Mouse (Mus musculus) neural tube, embryonic 13.5 days (tissue): ENCODE results near the gene Eif2b2. TPM values are rescaled to one million over a fixed set of nuclear protein-coding genes. Genes with fewer than 3 reads are reported as not detected.

Experiments used
- ATAC-seq: fragments of 200-750 bp; cut with Nextera tagmentation; 2 replicates; pipeline ENCODE4 v1.8.0; 2017; ENCODE audit warnings: low read depth, mild to moderate bottlenecking, moderate TSS enrichment, moderate library complexity
- H3K27ac ChIP-seq: fragments of 300-500 bp; sonication (generic); replicated peaks from 2 replicates; pipeline ENCODE4 v1.5.1; 2015; ENCODE audit warnings: moderate library complexity, mild to moderate bottlenecking, inconsistent platforms
- H3K27me3 ChIP-seq: fragments of 300-500 bp; sonication (generic); 2 replicates; pipeline ENCODE4 v1.6.1; 2015; ENCODE audit warnings: mild to moderate bottlenecking, inconsistent platforms
- H3K36me3 ChIP-seq: fragments of 300-500 bp; sonication (generic); 2 replicates; pipeline ENCODE4 v1.6.1; 2015; ENCODE audit warnings: mild to moderate bottlenecking, inconsistent platforms
- H3K4me1 ChIP-seq: fragments of 300-500 bp; sonication (generic); replicated peaks from 2 replicates; pipeline ENCODE4 v1.6.1; 2015; ENCODE audit warnings: inconsistent platforms
- H3K4me2 ChIP-seq: fragments of 300-500 bp; sonication (generic); 2 replicates; pipeline ENCODE4 v1.6.1; 2015; ENCODE audit warnings: inconsistent platforms, mild to moderate bottlenecking, moderate library complexity
- H3K4me3 ChIP-seq: fragments of 300-500 bp; sonication (generic); 2 replicates; pipeline ENCODE4 v1.5.1; 2015; ENCODE audit warnings: mild to moderate bottlenecking, inconsistent platforms
- H3K9ac ChIP-seq: fragments of 300-500 bp; sonication (generic); 2 replicates; pipeline ENCODE4 v1.6.1; 2015; ENCODE audit warnings: moderate library complexity, mild to moderate bottlenecking, inconsistent platforms
- H3K9me3 ChIP-seq: fragments of 300-500 bp; sonication (generic); 2 replicates; pipeline ENCODE4 v1.6.1; 2016; ENCODE audit warnings: inconsistent platforms
- WGBS: fragments of 180-500 bp; shearing (Covaris S2); methylation state at CpG from one replicate; pipeline ENCODE4 v1.1.7; 2015; 5-methylcytosine and 5-hydroxymethylcytosine counted together
- polyA plus RNA-seq: library from polyadenylated mRNA; unstranded; fragments of >200 nt; fragmentation: Nextera tagmentation; extraction: Ambion mirVana; gene quantifications from 2 replicates; pipeline ENCODE4 v1.2.1, GENCODE M21; 2015

Gene Eif2b2
- polyA plus RNA-seq, 1 experiment from 2014 or later, result 85.5 TPM

DNA sequence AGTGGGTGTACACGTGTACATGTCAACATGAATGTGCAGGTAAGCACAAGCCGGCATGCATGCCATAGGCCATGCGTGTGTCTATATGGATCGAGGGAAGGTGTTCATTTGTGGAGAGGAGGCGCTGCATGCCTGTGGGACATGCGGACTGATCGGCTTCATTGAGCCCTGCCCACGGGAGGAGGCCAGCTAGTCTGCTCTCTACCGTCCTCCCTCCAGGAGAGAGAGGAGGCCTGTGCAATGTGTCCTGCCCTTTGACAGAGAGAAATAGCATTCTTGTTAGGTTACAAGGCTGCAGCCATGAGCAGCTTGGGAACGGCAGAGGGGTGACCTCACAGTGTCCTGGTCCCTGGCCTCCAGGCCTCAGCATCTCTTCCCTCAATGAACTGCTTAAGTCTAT, 23.1 kb upstream of the Eif2b2 start:
- Histone ChIP-seq H3K27ac (no peak overlapping the region), H3K36me3 (no peaks in the 10 kb centered on the region), H3K4me3 (no peak overlapping the region), H3K4me2 (no peak overlapping the region), H3K9me3 (no peaks in the 10 kb centered on the region), H3K9ac (no peak overlapping the region), H3K27me3 (no peaks in the 10 kb centered on the region), H3K4me1 (peaks cover 40% of the 10 kb centered on the region)
- 84% methylated on average over 10 of the region's 10 CpGs for WGBS
- no peak for ATAC-seq

DNA sequence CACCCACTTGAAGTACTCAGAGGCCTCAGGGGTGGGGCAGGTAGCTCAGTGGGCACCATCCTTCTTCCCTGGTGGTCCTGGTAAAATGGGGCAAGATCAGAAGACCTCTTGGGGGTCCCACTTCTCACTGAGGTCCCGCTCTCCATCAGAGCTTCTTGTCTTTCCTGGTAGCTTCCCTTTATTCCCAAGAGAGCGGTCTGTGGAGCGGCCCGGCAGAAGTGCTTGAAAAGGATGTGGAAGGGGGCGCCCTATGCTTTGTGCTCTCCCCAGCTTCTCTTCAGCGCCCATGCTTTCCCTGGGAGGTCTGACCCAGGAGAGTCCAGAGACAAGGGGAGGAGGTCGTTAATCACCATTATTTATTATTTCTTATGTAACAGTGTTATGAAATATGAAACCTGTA, 21.9 kb upstream of the Eif2b2 start:
- Histone ChIP-seq H3K4me3 (no peak overlapping the region), H3K36me3 (no peaks in the 10 kb centered on the region), H3K4me1 (peaks cover 48% of the 10 kb centered on the region), H3K27ac (0 out of 2 replicates have a peak overlapping the region, but pooled peaks have one; percentile 23), H3K9me3 (no peaks in the 10 kb centered on the region), H3K4me2 (no peak overlapping the region), H3K9ac (no peak overlapping the region), H3K27me3 (no peaks in the 10 kb centered on the region)
- ATAC-seq, result no peak
- WGBS, result 77% methylated on average over 7 of the region's 7 CpGs

DNA sequence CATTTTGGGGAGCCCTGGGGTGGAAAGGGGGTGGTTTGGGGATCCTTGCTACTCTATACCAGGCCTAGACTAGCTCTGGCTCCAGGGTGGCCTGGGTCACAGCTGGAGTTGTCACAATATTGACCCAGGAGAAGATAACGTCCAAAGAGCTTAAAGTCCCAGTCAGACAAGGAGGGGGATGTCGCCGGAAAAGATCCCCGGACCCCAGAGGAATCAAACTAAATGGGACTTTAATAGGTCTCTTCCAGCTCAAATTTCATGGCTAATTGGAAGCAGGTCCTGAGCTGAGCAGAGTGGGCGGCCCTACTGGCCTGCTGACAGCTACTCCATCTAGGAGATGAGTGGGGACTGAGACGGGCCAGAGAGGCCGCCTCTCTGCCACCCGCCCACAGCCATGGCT, 21.3 kb upstream of the Eif2b2 start:
- WGBS, result 41% methylated on average over 8 of the region's 8 CpGs
- no peak for ATAC-seq
- Histone ChIP-seq H3K27me3 (no peaks in the 10 kb centered on the region), H3K27ac (no peak overlapping the region), H3K4me3 (no peak overlapping the region), H3K36me3 (no peaks in the 10 kb centered on the region), H3K9me3 (no peaks in the 10 kb centered on the region), H3K4me2 (no peak overlapping the region), H3K9ac (no peak overlapping the region), H3K4me1 (peaks cover 42% of the 10 kb centered on the region)

DNA sequence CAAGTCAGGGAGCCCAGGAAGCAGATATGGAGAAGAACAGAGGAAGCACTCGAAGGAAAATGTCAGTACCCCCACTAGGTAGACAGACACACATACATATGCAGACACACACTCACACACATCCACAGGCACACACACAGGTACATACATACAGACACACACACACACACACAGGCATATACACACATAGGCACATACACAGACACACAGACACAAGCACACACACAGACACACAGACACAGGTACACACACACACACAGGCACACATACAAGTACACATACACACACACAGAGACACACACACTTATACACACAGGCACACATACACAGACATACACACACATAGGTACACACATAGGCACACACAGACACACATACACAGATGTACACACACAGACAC, 19.3 kb upstream of the Eif2b2 start:
- 89% methylated on average over 1 of the region's 1 CpGs for WGBS
- Histone ChIP-seq H3K4me3 (no peak overlapping the region), H3K36me3 (no peaks in the 10 kb centered on the region), H3K27ac (no peak overlapping the region), H3K9ac (no peak overlapping the region), H3K4me1 (peaks cover 27% of the 10 kb centered on the region), H3K4me2 (no peak overlapping the region), H3K27me3 (no peaks in the 10 kb centered on the region), H3K9me3 (no peaks in the 10 kb centered on the region)
- no peak for ATAC-seq

DNA sequence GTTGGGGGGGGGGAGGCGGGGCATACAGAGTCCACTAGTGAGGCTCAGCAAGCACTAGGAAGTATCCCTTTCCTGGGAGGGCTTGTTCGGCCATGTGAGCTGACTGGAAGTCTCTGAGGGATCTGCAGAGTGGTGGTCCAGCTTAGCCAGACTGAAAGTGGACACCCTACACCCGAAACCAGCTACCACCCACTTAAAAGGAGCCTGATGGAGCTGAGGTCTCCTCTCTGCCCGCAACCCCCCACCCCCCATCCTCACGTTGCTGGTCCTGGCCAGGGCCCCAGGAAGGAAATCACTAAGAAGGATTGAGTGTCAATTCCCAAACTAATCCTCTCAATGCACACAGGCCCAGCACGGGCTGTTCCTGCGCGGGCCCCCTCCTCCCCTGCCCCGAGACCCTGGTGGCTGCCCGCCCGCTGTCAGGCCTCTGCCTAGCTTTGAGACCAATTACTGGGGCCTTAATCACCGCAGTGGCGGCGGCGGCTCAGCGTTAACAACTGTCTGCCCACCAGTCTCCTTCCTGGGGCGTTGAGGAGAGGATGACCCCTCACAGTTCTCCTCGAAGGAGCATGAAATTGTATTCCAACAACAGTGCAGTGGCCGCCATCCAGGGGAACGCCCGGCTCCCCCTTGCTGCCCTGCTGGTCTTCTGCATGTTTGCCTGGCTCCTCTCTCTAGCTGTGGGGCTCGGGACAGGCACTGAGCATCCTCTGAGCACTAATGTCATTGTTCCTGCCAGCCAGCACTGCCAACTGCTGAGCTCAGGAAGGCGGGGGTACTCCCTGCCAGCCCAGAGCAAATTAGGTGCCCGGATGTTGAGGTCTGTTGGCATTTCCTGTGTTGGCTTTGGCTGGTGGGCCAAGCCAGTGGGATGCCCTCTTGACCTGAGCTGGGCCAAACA, 18.1 kb upstream of the Eif2b2 start:
- WGBS, result 19% methylated on average over 24 of the region's 24 CpGs
- Histone ChIP-seq H3K4me3 (no peak overlapping the region), H3K9ac (peak overlapping the region; percentile 47), H3K36me3 (no peaks in the 10 kb centered on the region), H3K4me2 (peak overlapping the region; percentile 25; the same call in 1 of the 2 replicates), H3K9me3 (no peaks in the 10 kb centered on the region), H3K27me3 (no peaks in the 10 kb centered on the region), H3K4me1 (peaks cover 25% of the 10 kb centered on the region), H3K27ac (peak overlapping the region; percentile 76)
- ATAC-seq, result peak; percentile 38; the same call in 1 of the 2 replicates

DNA sequence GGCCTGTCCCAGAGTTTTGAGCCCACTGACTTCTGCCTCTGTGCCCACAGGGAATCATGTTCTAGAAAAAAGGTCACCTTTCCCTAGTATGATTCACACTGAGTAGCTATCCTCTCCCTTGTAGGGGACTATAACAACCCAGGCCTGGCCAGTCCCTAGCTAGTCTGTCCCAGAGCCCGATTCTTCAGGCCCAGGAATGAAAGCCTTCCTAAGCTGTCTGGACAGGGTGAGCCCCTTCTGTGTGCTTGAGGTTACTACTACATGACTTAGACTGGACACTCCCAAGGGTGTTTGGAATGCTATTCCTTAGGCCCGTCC, 17.5 kb upstream of the Eif2b2 start:
- Histone ChIP-seq H3K27ac (peak overlapping the region; percentile 76), H3K9ac (peak overlapping the region; percentile 47; the same call in 1 of the 2 replicates)

DNA sequence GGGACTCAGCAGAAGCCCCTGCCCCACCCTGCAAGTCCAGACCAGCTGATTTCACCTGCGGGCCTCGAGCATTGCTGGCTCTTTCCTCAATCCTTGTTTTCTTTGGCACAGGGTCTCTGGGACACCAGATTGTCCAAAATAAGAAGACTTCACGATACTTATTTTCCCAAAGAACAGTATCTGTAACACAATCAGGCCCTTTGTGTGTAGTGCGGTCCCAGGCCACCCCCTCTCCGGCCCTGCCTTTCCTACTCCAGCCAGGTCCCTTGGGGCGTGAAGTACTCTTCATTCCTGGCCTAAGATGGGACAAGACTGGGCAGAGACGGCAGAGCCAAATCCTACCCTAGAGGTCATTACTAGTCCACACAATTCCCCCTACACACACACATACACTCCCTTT, 17.1 kb upstream of the Eif2b2 start:
- WGBS, result 82% methylated on average over 7 of the region's 7 CpGs
- Histone ChIP-seq H3K4me3 (no peak overlapping the region), H3K27ac (no peak overlapping the region), H3K4me2 (no peak overlapping the region), H3K27me3 (no peaks in the 10 kb centered on the region), H3K9ac (no peak overlapping the region), H3K9me3 (no peaks in the 10 kb centered on the region), H3K4me1 (peaks cover 25% of the 10 kb centered on the region), H3K36me3 (no peaks in the 10 kb centered on the region)
- ATAC-seq, result no peak

More for the DNA sequence above, 17.5 kb upstream of the Eif2b2 start:
- Histone ChIP-seq H3K36me3 (no peaks in the 10 kb centered on the region), H3K4me1 (peaks cover 25% of the 10 kb centered on the region), H3K27me3 (no peaks in the 10 kb centered on the region), H3K9me3 (no peaks in the 10 kb centered on the region), H3K4me3 (no peak overlapping the region), H3K4me2 (no peak overlapping the region)
- 73% methylated on average over 2 of the region's 2 CpGs for WGBS
- no peak for ATAC-seq

DNA sequence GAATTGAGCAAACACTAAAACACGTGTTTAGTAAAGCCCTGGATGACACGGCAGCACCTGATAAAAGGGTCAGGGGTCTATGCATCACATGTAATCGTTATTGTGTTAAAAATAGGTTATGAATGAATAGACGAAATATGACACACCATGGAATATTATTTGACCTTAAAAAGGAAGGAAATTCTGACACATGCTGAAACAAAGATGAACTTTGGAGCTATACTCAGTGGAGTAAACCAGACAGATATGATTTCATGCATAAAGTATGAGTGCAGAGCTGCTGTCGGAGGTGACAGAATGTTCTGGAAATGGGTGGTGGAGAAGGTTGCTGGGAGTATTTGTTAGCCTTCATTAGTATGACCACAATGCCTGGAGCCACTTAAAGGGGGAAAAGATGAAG, 15.6 kb upstream of the Eif2b2 start:
- WGBS, result 82% methylated on average over 5 of the region's 5 CpGs
- peaks cover 19% of the 10 kb centered on the region for H3K4me1 ChIP-seq
- no peaks in the 10 kb centered on the region for H3K36me3 ChIP-seq
- H3K4me3 ChIP-seq, result no peak overlapping the region
- H3K9me3 ChIP-seq, result no peaks in the 10 kb centered on the region
- no peak for ATAC-seq
- no peak overlapping the region for H3K27ac ChIP-seq
- no peak overlapping the region for H3K4me2 ChIP-seq
- H3K27me3 ChIP-seq, result no peaks in the 10 kb centered on the region
- no peak overlapping the region for H3K9ac ChIP-seq

DNA sequence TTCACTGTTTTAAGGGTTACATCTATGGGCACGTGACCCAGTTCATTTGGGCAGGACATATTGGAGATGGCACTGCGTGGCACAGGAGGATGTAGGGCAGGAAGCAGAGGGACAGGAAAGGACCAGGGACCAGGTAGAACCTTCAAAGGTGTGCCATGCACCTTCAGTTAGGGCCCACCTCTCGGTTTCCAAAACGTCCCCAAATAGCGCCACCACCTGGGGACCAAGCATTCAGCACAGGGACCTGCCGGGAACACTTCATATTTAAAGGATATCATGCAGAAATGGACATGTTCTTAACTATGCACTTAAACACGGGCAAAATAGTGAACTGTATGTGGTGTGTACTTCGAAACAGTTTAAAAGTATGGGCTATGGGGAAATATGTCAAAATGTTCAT, 15.2 kb upstream of the Eif2b2 start:
- no peaks in the 10 kb centered on the region for H3K36me3 ChIP-seq
- WGBS, result 57% methylated on average over 8 of the region's 8 CpGs
- H3K27ac ChIP-seq, result no peak overlapping the region
- no peak overlapping the region for H3K4me2 ChIP-seq
- H3K27me3 ChIP-seq, result no peaks in the 10 kb centered on the region
- H3K9me3 ChIP-seq, result no peaks in the 10 kb centered on the region
- H3K4me1 ChIP-seq, result peaks cover 19% of the 10 kb centered on the region
- ATAC-seq, result no peak
- H3K4me3 ChIP-seq, result no peak overlapping the region
- H3K9ac ChIP-seq, result no peak overlapping the region

DNA sequence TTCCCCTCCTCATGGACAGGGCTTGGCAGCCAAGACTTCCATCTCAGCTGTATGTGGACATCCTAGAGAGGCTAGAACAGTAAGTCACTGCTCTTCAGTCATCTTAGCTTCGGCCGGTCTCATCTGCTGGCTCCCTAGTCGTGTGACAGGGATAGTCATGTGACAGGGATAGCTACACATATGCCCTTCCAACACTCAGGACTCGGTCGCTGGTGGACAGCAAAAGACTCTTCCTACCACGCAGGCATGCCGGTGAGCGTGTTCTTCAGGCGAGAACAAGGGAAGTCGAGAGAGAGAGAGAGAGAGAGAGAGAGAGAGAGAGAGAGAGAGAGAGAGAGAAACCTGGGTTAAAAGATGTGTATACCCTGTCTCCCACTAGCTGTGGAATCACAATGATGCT, 13.9 kb upstream of the Eif2b2 start:
- no peak for ATAC-seq
- H3K27ac ChIP-seq, result no peak overlapping the region
- peaks cover 19% of the 10 kb centered on the region for H3K4me1 ChIP-seq
- H3K9ac ChIP-seq, result no peak overlapping the region
- 85% methylated on average over 10 of the region's 10 CpGs for WGBS
- no peaks in the 10 kb centered on the region for H3K36me3 ChIP-seq
- H3K4me3 ChIP-seq, result no peak overlapping the region
- H3K4me2 ChIP-seq, result no peak overlapping the region
- no peaks in the 10 kb centered on the region for H3K9me3 ChIP-seq
- H3K27me3 ChIP-seq, result no peaks in the 10 kb centered on the region

DNA sequence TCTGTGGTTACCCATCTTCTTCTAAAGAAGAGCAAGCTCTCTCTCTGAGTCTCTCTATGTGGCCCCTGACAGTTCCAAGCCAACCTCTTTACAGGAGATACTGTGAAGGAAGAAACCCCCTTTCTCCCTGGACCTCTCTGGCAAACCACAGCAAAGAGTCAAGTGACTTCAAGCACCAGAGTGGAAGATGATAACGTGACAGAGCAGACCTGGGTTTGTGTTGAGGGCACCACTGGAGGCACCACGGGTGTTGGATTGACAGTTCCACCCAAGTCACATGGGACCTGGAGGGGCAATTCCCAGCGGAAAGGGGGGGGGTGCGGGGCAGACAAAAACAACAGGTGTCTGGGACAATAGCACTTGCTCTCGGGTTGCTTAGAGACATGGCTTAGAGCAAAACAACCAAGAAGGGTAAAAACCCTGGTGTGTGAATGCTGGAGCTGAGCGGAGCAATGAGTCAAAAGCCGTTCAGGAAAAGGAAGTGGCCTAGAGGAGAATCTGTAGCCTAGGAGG, 10.5 kb upstream of the Eif2b2 start:
- no peaks in the 10 kb centered on the region for H3K4me1 ChIP-seq
- no peak overlapping the region for H3K4me3 ChIP-seq
- no peak overlapping the region for H3K9ac ChIP-seq
- 41% methylated on average over 7 of the region's 7 CpGs for WGBS
- no peaks in the 10 kb centered on the region for H3K36me3 ChIP-seq
- ATAC-seq, result no peak
- no peak overlapping the region for H3K27ac ChIP-seq
- no peaks in the 10 kb centered on the region for H3K9me3 ChIP-seq
- H3K4me2 ChIP-seq, result no peak overlapping the region
- H3K27me3 ChIP-seq, result no peaks in the 10 kb centered on the region

DNA sequence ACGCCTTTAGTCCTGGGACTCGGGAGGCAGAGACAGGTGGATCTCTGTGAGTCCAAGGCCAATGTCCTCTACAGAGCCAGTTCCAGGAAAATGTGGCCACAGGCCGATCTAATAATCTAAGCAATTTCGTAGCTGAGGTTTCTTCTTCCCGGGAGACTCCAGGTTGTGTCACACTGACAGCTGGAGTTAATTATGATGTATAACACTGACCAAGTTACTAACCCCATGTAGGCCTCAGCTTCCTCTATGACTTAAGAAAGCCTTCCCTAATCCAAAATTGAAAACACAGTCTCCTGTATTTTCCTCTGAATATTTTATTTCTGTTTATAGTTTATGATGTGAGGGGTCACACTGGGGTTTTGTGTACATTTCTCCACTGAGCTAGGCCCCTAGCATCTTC, 4.2 kb upstream of the Eif2b2 start:
- 87% methylated on average over 5 of the region's 5 CpGs for WGBS
- peaks cover 8% of the 10 kb centered on the region for H3K4me1 ChIP-seq
- H3K9me3 ChIP-seq, result no peaks in the 10 kb centered on the region
- no peak overlapping the region for H3K27ac ChIP-seq
- H3K36me3 ChIP-seq, result no peaks in the 10 kb centered on the region
- no peak overlapping the region for H3K4me3 ChIP-seq
- ATAC-seq, result no peak
- no peaks in the 10 kb centered on the region for H3K27me3 ChIP-seq
- H3K4me2 ChIP-seq, result no peak overlapping the region
- no peak overlapping the region for H3K9ac ChIP-seq
